Mouse (Mus musculus) MEL (cell line): ENCODE data around the gene Disp1. TPM values are rescaled to one million over a fixed set of nuclear protein-coding genes. Genes with fewer than 3 reads are reported as not detected.

ENCODE experiments used
- DNase-seq: peaks from one replicate; pipeline ENCODE4 v3.0.0; 2011; ENCODE audit warnings: low read depth, low spot score
- H3K27ac ChIP-seq: 2 replicates; pipeline ENCODE4 v1.5.1; 2012; ENCODE audit warnings: low read depth, mild to moderate bottlenecking, control low read depth, low read length, moderate library complexity; ENCODE audit not compliant: control insufficient read depth
- H3K27me3 ChIP-seq, 2 experiments: fragments of 150-350 bp in 1 of 2; sonication (generic) in 1 of 2; 2 replicates each; pipeline ENCODE4 v1.6.1; 2012; ENCODE audit warnings: low read length in 2 of 2, mild to moderate bottlenecking in 2 of 2, improper control_type of control experiment in 1 of 2, moderate library complexity in 1 of 2; ENCODE audit not compliant: insufficient read depth in 2 of 2, control insufficient read depth in 1 of 2
- H3K36me3 ChIP-seq, 2 experiments: 2 replicates each; pipeline ENCODE4 v1.6.1; 2012 to 2014; ENCODE audit warnings: low read length in 2 of 2, improper control_type of control experiment in 1 of 2, inconsistent platforms in 1 of 2, mild to moderate bottlenecking in 1 of 2; ENCODE audit not compliant: insufficient read depth in 2 of 2, control insufficient read depth in 1 of 2
- H3K4me1 ChIP-seq, 2 experiments: fragments of 150-350 bp in 1 of 2; sonication (generic) in 1 of 2; 2 replicates each; pipeline ENCODE4 v1.6.1; 2012; ENCODE audit warnings: low read length in 2 of 2, improper control_type of control experiment in 1 of 2, mild to moderate bottlenecking in 1 of 2; ENCODE audit not compliant: insufficient read depth in 2 of 2, control insufficient read depth in 1 of 2
- H3K4me3 ChIP-seq, 2 experiments: fragments of 150-350 bp in 1 of 2; sonication (generic) in 1 of 2; 2 replicates each; pipeline ENCODE4 v1.5.1; 2012; ENCODE audit warnings: low read depth in 2 of 2, low read length in 2 of 2, mild to moderate bottlenecking in 2 of 2, moderate library complexity in 2 of 2, control low read depth in 1 of 2, improper control_type of control experiment in 1 of 2; ENCODE audit not compliant: control insufficient read depth in 1 of 2, insufficient read depth in 1 of 2
- H3K79me2 ChIP-seq: 2 replicates; pipeline ENCODE4 v1.6.1; 2012; ENCODE audit warnings: mild to moderate bottlenecking, low read length, moderate library complexity; ENCODE audit not compliant: control insufficient read depth, poor library complexity, insufficient read depth
- H3K9ac ChIP-seq: 2 replicates; pipeline ENCODE4 v1.6.1; 2012; ENCODE audit warnings: low read depth, mild to moderate bottlenecking, control low read depth, low read length, moderate library complexity; ENCODE audit not compliant: control insufficient read depth, poor library complexity, severe bottlenecking
- H3K9me3 ChIP-seq: fragments of 150-350 bp; sonication (generic); replicated peaks from 2 replicates; pipeline ENCODE4 v1.6.1; 2012; ENCODE audit warnings: mild to moderate bottlenecking, low read length, improper control_type of control experiment, moderate library complexity; ENCODE audit not compliant: insufficient read depth
- BHLHE40 ChIP-seq: IDR thresholded peaks from 2 replicates; pipeline ENCODE4 v1.6.1; 2012; ENCODE audit warnings: low read depth, mild to moderate bottlenecking, inconsistent platforms, low read length, improper control_type of control experiment, borderline replicate concordance
- CHD1 ChIP-seq: IDR thresholded peaks from 2 replicates; pipeline ENCODE4 v1.6.1; 2012; ENCODE audit warnings: low read depth, mild to moderate bottlenecking, inconsistent platforms, low read length, improper control_type of control experiment
- CTCF ChIP-seq, 3 experiments: IDR thresholded peaks in 2 of 3; conservative IDR thresholded peaks in 1 of 3; 2 replicates each; pipeline ENCODE4 v1.5.1; 2011 to 2012; ENCODE audit warnings: low read length in 3 of 3, low read depth in 2 of 3, mild to moderate bottlenecking in 2 of 3, improper control_type of control experiment in 1 of 3, inconsistent platforms in 1 of 3, mixed read lengths in 1 of 3, moderate library complexity in 1 of 3; ENCODE audit not compliant: control insufficient read depth in 1 of 3, insufficient read depth in 1 of 3, poor library complexity in 1 of 3, severe bottlenecking in 1 of 3
- ELF1 ChIP-seq: IDR thresholded peaks from 2 replicates; pipeline ENCODE4 v1.6.1; 2014; ENCODE audit warnings: low read depth, mild to moderate bottlenecking, inconsistent platforms, low read length, improper control_type of control experiment, moderate library complexity
- EP300 ChIP-seq, 2 experiments: IDR thresholded peaks; 2 replicates each; pipeline ENCODE4 v1.6.1; 2011; ENCODE audit warnings: improper control_type of control experiment in 2 of 2, low read length in 2 of 2, low read depth in 1 of 2, mild to moderate bottlenecking in 1 of 2
- GABPA ChIP-seq: IDR thresholded peaks from 2 replicates; pipeline ENCODE4 v1.6.1; 2012; ENCODE audit warnings: low read depth, mild to moderate bottlenecking, inconsistent platforms, low read length, improper control_type of control experiment, moderate library complexity
- GATA1 ChIP-seq: IDR thresholded peaks from 2 replicates; pipeline ENCODE4 v1.6.1; 2011; ENCODE audit warnings: low read depth, low read length, improper control_type of control experiment
- HCFC1 ChIP-seq: IDR thresholded peaks from 2 replicates; pipeline ENCODE4 v1.6.1; 2012; ENCODE audit warnings: low read depth, mild to moderate bottlenecking, inconsistent platforms, low read length, improper control_type of control experiment, moderate library complexity
- JUND ChIP-seq: IDR thresholded peaks from 2 replicates; pipeline ENCODE4 v1.6.1; 2011; ENCODE audit warnings: low read depth, mild to moderate bottlenecking, improper control_type of control experiment, low read length
- MAFK ChIP-seq: IDR thresholded peaks from 2 replicates; pipeline ENCODE4 v1.6.1; 2011; ENCODE audit warnings: low read depth, mild to moderate bottlenecking, low read length, improper control_type of control experiment, borderline replicate concordance
- MAX ChIP-seq: IDR thresholded peaks from 2 replicates; pipeline ENCODE4 v1.6.1; 2011; ENCODE audit warnings: low read length, improper control_type of control experiment
- MAZ ChIP-seq: IDR thresholded peaks from 2 replicates; pipeline ENCODE4 v1.6.1; 2012; ENCODE audit warnings: low read depth, mild to moderate bottlenecking, inconsistent platforms, low read length, improper control_type of control experiment
- MEF2A ChIP-seq: IDR thresholded peaks from 2 replicates; pipeline ENCODE4 v1.6.1; 2014; ENCODE audit warnings: low read depth, mild to moderate bottlenecking, inconsistent platforms, low read length, improper control_type of control experiment; ENCODE audit not compliant: poor library complexity, insufficient replicate concordance, severe bottlenecking; ENCODE audit errors: extremely low read depth
- MYB ChIP-seq: IDR thresholded peaks from 2 replicates; pipeline ENCODE4 v1.6.1; 2011; ENCODE audit warnings: mild to moderate bottlenecking, low read depth, low read length, improper control_type of control experiment
- RAD21 ChIP-seq: IDR thresholded peaks from 2 replicates; pipeline ENCODE4 v1.6.1; 2011; ENCODE audit warnings: mild to moderate bottlenecking, low read depth, low read length, improper control_type of control experiment
- SMC3 ChIP-seq: IDR thresholded peaks from 2 replicates; pipeline ENCODE4 v1.6.1; 2011; ENCODE audit warnings: low read depth, low read length, improper control_type of control experiment
- TBP ChIP-seq: IDR thresholded peaks from 2 replicates; pipeline ENCODE4 v1.8.0; 2011; ENCODE audit warnings: low read depth, low read length, improper control_type of control experiment
- TCF12 ChIP-seq: IDR thresholded peaks from 2 replicates; pipeline ENCODE4 v1.6.1; 2014; ENCODE audit warnings: low read depth, mild to moderate bottlenecking, inconsistent platforms, low read length, improper control_type of control experiment, moderate library complexity
- UBTF ChIP-seq: IDR thresholded peaks from 2 replicates; pipeline ENCODE4 v1.6.1; 2012; ENCODE audit warnings: low read depth, mild to moderate bottlenecking, inconsistent platforms, low read length, improper control_type of control experiment, moderate library complexity, borderline replicate concordance; ENCODE audit not compliant: insufficient read depth
- ZC3H11A ChIP-seq: IDR thresholded peaks from 2 replicates; pipeline ENCODE4 v1.6.1; 2012; ENCODE audit warnings: low read depth, mild to moderate bottlenecking, inconsistent platforms, low read length, improper control_type of control experiment
- polyA plus RNA-seq, 2 experiments: library from polyadenylated mRNA; stranded (reverse) in 1 of 2; unstranded in 1 of 2; fragments of >175 nt in 1 of 2; fragments of >200 nt in 1 of 2; gene quantifications; 2 replicates each; pipeline versions ENCODE4 v1.2.1 to v1.2.4; 2012; ENCODE audit warnings: low replicate concordance in 2 of 2, low read depth in 1 of 2; ENCODE audit not compliant: insufficient read length in 2 of 2, insufficient read depth in 1 of 2, missing spikeins in 1 of 2
- total RNA-seq: library from RNA; depleted of rRNA; stranded (reverse); fragments of 300-350 nt; gene quantifications from 2 replicates; pipeline ENCODE4 v1.2.3, GENCODE M21; 2012

Disp1 gene
- total and polyA plus RNA-seq, 3 experiments = 6.3 to 9.9 TPM; not detected in 1

DNA sequence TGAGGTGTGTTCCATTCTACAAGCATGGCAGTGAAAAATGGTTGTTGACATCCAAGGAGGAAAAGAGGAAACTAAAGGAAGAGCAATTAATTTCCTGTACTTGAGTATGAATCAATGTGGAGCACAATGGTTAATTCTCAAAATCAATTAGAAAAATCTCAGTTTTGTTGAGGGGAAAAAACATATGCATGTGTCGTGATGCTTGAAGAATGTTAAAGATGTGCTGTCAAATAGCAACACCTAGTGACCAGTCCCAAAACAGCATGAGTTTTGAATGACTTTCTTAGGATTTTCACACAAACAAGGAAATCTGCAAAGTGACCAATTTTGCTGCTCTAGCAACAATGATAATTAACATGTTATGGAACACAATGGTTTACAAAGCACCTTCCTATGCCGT is 16.6 kb upstream of the Disp1 start:
- DNase-seq = peak; percentile 51
- H3K27ac ChIP-seq = no peak overlapping the region
- no peaks in the 10 kb centered on the region for H3K79me2 ChIP-seq
- no peaks in the 10 kb centered on the region for H3K4me1 ChIP-seq
- H3K9ac ChIP-seq = no peak overlapping the region
- H3K36me3 ChIP-seq = no peaks in the 10 kb centered on the region
- H3K4me3 ChIP-seq = no peak overlapping the region
- peaks cover 0 to 1% of the 10 kb centered on the region in 2 experiments for H3K27me3 ChIP-seq
- H3K9me3 ChIP-seq = no peaks in the 10 kb centered on the region
- TF ChIP-seq SMC3 (peak; percentile 96), HCFC1 (no peak), ZC3H11A (peak; percentile 95), RAD21 (peak; percentile 98), MYB (no peak), CTCF (IDR thresholded peaks at IDR 0.05 in 2 of 3, conservative IDR thresholded peaks at IDR 0.05 in 1 of 3; ENCODE audit: control insufficient read depth in 1 of 3, insufficient read depth in 1 of 3, low read depth in 2 of 3, low read length in 3 of 3, poor library complexity in 1 of 3, severe bottlenecking in 1 of 3) (peak in 2 of 3 experiments; percentile 40 to 89; a peak in 4 of 6 replicates), JUND (no peak), MAX (0 out of 2 replicates have a peak, but pooled peaks have one; percentile 34), TCF12 (no peak), MAFK (no peak)

DNA sequence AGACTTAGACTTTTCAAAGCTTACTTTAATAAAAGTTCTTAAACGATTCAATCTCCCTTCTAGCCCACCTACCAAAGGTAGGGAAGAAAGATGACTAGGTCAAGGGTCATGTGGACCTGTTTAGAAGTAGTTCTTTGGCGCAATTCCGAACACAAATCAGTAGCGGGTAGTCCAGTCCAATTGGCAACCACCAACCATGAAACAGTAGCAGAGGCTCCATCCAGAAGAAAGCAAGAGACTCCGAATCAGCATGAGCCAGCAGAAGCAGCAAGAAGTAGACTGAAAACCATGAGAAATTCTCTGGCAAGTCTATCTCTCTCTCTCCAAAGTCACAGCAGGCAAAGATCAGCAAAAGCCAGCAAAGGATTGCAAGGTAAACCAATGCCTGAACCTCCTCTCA is 15.1 kb upstream of the Disp1 start:
- H3K9ac ChIP-seq = no peak overlapping the region
- no peaks in the 10 kb centered on the region for H3K79me2 ChIP-seq
- TF ChIP-seq GATA1 (no peak), TBP (no peak), RAD21 (no peak), GABPA (no peak), MAZ (no peak), CHD1 (no peak), ZC3H11A (no peak), UBTF (no peak), ELF1 (no peak), MAX (no peak), MEF2A (no peak), EP300 (IDR thresholded peaks at IDR 0.05; ENCODE audit: low read depth in 1 of 2, low read length in 2 of 2) (no peak), BHLHE40 (no peak), HCFC1 (no peak)
- no peak overlapping the region for H3K4me3 ChIP-seq
- H3K27ac ChIP-seq = no peak overlapping the region
- no peaks in the 10 kb centered on the region for H3K36me3 ChIP-seq
- no peaks in the 10 kb centered on the region for H3K9me3 ChIP-seq
- peaks cover 0 to 1% of the 10 kb centered on the region in 2 experiments; a peak in 3 of 4 replicates for H3K27me3 ChIP-seq
- H3K4me1 ChIP-seq = peaks cover 0 to 2% of the 10 kb centered on the region in 2 experiments; a peak in 1 of 4 replicates
- no peak for DNase-seq
